Mouse (Mus musculus) ZHBTc4 (cell line): ENCODE measurements around the gene Cdkl5.

ENCODE experiments used
- DNase-seq: peaks from one replicate; pipeline ENCODE4 v3.0.0-alpha.2; 2011; ENCODE audit warnings: low read depth, low spot score

Gene Cdkl5

GRCm38 (mm10) chrX:160994543-160995121 lies at the start of gene Cdkl5:
Gene Cdkl5 (minus strand): TSS chrX:160994704.
- peak; percentile 97 for DNase-seq

- peak; percentile 51 for DNase-seq
Observed at GRCm38 (mm10) chrX:161033235-161033803, 38.8 kb upstream of the Cdkl5 start.

GRCm38 (mm10) chrX:161032423-161032822 lies 37.9 kb upstream of the Cdkl5 start:
- peak; percentile 5 for DNase-seq

- DNase-seq = no peak
Observed at GRCm38 (mm10) chrX:161030233-161030632, 35.7 kb upstream of the Cdkl5 start.

DNA sequence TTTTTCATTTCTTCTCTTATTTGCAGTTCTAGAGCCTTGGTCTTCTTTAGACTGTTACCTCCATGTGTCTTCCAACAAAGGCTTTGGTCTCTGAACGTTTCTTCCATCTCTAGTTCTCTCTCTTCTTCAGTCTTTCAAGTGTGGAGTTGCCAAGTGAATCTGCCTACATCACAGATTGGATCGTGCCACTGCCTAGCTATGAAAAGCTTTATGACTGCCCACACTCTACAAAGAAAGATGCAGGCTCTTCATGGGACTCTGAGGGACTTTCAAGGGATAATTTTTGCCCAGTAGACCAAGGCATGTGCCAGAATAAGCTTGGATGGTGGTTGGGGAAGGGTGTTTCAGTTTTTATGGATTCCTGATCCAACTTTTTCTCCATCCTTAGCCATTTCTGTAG lies 30.0 kb upstream of the Cdkl5 start:
- DNase-seq = no peak

DNA sequence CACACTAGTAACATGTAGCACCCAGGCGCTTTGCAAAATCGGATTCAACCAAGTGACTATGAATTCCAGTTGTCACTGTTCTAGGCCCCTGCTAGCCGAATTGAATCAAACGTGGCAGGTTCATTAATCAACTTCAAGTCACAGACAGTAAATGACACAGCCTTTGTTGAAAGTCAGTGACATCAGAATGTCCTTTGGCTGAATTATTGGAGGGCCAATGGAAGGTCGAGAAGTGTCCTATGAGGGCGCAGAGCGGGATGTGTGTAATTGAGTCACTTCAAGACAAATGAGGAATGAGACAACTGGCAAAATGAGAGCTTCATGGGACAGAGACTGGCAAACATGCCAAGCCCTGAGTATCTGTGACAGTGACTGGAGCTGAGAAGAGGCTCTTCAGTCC lies 27.0 kb upstream of the Cdkl5 start:
- no peak for DNase-seq

GRCm38 (mm10) chrX:161018179-161018578 lies 23.7 kb upstream of the Cdkl5 start:
- DNase-seq = no peak

GRCm38 (mm10) chrX:161006272-161006671 lies 11.8 kb upstream of the Cdkl5 start:
- DNase-seq = no peak

DNA sequence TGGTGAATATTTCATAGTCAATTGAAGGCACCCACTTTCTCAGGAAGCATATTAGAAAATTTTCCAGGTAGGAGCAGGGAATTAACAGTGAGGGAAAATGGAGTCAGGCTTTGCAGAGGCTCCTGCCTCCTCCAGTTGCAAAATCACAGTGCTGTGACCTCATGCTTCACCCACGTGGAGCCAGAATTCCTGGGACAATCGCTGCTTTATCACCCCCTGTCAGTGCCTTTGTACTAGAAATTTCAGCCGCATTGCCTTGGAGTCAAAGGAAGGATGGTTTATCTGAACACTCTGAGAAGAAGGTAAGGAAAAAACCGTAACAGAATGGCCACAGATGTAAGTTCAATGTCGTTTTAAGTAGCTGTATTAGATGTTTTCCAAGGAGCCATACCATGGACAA lies 1.5 kb upstream of the Cdkl5 start:
- DNase-seq = peak; percentile 12

DNA sequence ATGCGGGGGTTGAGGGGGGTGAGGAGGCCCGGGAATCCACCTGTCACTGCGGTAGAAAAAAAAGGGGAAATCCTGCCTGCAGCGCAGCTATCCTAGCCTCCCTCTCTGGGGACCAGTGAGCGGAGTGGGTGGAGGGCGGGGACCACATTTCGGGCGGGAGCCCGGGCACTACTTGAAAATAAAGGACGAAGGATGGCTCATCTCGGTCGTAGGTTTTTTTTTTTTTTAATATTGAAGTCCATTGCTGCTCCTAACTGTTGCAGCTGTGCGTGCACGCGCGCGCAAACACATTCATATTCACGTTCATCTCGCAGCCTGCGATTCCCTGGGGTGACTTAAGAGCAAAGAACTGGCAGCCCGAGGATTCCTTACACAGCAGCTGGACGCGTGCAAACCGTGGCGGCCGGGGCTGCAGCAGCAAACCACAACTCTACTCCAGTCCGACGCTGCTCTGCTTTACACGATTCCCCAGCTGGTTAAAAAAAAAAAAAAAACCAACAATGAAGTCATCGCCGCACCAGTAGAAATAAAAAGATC lies 695 bp upstream of the Cdkl5 start:
- no peak for DNase-seq

GRCm38 (mm10) chrX:160993749-160994539 lies 560 bp downstream of the Cdkl5 start:
- DNase-seq = peak; percentile 12

GRCm38 (mm10) chrX:160992703-160993102 lies 1.8 kb downstream of the Cdkl5 start:
- DNase-seq = no peak

- DNase-seq = no peak
Observed at GRCm38 (mm10) chrX:160990276-160990675, 4.2 kb downstream of the Cdkl5 start.

- no peak for DNase-seq
Observed at GRCm38 (mm10) chrX:160977919-160978318, 16.6 kb downstream of the Cdkl5 start.

- no peak for DNase-seq
Observed at GRCm38 (mm10) chrX:160971991-160972545, 22.4 kb downstream of the Cdkl5 start.

GRCm38 (mm10) chrX:160958593-160959131 lies 35.8 kb downstream of the Cdkl5 start:
- no peak for DNase-seq

DNA sequence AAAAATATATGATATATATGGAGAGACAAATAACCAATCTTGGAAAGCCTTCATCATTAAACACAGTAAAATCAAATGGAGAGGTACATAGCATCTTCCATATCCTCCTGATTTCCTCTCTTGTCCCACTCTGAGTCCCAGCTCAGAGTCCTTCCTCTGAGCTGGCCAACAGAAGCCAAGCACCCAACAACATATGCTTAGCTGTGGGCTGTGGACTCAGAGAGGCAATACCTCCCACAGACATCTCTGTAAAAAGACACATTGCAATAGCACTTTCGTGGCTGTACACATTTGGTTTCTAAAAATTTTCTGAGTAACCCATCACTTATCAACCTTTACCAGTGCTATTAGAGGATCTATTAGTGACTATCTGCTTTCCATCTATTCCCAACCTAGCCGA lies 44.9 kb downstream of the Cdkl5 start:
- no peak for DNase-seq

DNA sequence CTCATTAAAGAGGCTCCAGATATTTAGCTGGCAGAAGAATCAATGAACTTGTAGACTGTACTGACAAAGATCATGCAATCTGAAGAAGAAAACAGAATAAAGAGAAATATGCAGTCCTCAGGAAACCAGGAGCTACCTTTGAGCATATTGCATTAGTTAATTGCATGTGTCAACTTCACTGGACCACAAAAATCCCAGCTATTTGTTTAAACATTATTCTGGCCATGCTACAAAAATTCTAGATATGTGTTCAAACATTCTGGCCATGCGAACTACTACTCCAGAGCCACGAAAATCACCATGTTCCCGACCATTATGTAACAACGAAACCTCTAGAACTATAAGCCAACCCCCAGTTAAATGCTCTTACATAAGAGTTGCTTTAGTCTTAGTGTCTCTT lies 49.8 kb downstream of the Cdkl5 start:
- DNase-seq = no peak

GRCm38 (mm10) chrX:160935541-160935940 lies 59.0 kb downstream of the Cdkl5 start:
- peak; percentile 19 for DNase-seq

DNA sequence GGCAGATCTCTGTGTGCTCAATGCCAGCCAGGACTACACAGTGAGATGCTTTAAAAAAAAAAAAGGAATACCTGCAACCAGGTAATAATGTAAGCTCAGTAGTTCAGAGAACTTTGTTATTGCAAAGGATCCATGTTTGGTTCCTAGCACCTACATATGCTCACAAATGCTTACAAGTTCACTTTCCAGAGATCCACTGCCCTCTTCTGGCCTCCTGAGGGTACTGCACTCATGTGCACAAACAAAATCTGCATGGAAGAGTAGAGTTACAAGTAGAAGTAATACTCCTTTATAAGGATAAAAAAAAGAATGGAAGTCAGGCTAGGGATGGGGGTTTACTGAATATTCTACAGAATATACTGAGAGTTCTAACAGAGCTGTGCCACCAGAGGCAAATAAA lies 63.8 kb downstream of the Cdkl5 start:
- DNase-seq = peak; percentile 48

- DNase-seq = no peak
Observed at GRCm38 (mm10) chrX:160928870-160929269, 65.6 kb downstream of the Cdkl5 start.

DNA sequence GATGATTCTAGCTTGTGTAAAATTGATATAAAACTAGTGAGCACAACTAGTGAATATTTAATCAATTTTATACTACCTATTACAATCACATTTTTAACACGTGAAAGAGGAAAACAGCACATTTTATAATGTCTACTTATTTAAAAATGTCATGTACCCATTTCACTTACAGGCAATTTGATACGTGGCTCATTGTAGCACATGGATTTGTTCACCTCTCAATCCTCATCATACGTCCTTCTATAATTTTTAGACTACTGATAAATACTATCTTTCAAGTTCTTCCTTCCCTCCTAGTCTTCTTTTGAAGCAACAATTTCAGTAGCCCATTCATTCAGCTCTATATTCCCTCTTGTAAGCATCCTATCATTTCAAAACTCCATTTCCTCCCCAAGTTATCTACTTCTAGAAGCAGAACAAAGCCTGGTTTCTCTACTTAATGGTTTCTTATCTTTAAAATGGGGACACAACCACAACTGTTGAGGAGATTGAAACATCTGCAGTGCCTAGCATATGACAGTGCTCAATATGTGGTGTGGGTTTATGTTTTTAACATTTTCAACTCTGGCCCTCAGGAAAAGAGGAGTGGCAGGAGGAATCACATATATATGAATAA lies 75.4 kb downstream of the Cdkl5 start:
- DNase-seq = no peak
